Mouse (Mus musculus): Measurements from ENCODE around the gene Grhl3. TPM values are rescaled to one million over a fixed set of nuclear protein-coding genes. Genes with fewer than 3 reads are reported as not detected.

The Grhl3 gene
- total and polyA plus RNA-seq, 3 experiments: not detected

DNA sequence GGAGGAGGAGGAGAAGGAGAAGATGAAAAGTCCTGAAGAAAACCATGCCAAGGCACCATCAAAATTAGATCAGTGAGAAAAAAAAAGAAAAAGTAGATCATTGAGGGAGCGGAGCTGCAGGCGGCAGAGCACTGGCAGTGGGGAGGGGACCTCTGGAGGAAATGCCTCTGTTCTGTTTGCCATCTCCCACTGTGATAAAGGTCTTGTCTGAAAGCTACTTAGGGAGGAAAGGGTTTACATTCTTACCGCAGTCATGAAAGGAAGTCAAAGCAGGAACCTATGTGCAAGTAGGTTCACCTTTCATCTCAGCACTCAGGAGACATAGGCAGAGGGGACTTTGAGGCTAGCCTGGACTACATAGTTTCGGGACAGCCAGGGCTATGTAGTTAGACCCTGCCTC is 71.8 kb downstream of the Grhl3 start:
- Histone ChIP-seq H3K27me3 (replicated peaks) (no peaks in the 10 kb centered on the region), H3K79me2 (replicated peaks; ENCODE audit: control insufficient read depth, extremely low read depth, insufficient read depth, poor library complexity, severe bottlenecking) (no peaks in the 10 kb centered on the region), H3K9ac (ENCODE audit: insufficient read depth, low read depth) (no peak overlapping the region), H3K27ac (ENCODE audit: insufficient read depth, low read depth) (no peak overlapping the region), H3K4me3 (replicated peaks in 1 of 3; ENCODE audit: low read depth in 2 of 3, low read length in 2 of 3, poor library complexity in 1 of 3) (no peak overlapping the region), H3K4me2 (ENCODE audit: insufficient read depth, low read depth, poor library complexity, severe bottlenecking) (no peak overlapping the region), H3K36me3 (replicated peaks in 1 of 2; ENCODE audit: control insufficient read depth in 1 of 2, insufficient read depth in 1 of 2, low read length in 1 of 2) (no peaks in the 10 kb centered on the region), H3K9me3 (replicated peaks; ENCODE audit: low read length) (peaks cover 7% of the 10 kb centered on the region), H3K4me1 (ENCODE audit: control insufficient read depth in 1 of 2, insufficient read depth in 2 of 2) (peaks cover 8 to 32% of the 10 kb centered on the region in 2 experiments; a peak in 3 of 4 replicates)
- no peak for DNase-seq (ENCODE audit: extremely low read depth)
- dilution Hi-C loops (cut with MboI; ENCODE audit: extremely low pct_ligation_motif_present, extremely low pct_unique_long_range_greater_than_20kb, low sequenced_read_pairs) (no loop called here), in situ Hi-C loops (cut with MboI; ENCODE audit: low pct_ligation_motif_present, low pct_unique_long_range_greater_than_20kb, low sequenced_read_pairs) (no loop called here)
- TF ChIP-seq MAZ (IDR thresholded peaks at IDR 0.05; ENCODE audit: low read depth, low read length) (no peak), MAFK (IDR thresholded peaks at IDR 0.05; ENCODE audit: insufficient replicate concordance, low read length) (no peak), NELFE (IDR thresholded peaks at IDR 0.05; ENCODE audit: low read depth, low read length) (no peak), USF1 (IDR thresholded peaks at IDR 0.05; ENCODE audit: low read depth, low read length) (no peak), TBP (conservative IDR thresholded peaks at IDR 0.05; ENCODE audit: low read depth, low read length) (no peak), RAD21 (IDR thresholded peaks at IDR 0.05; ENCODE audit: low read depth, low read length) (no peak), RCOR1 (conservative IDR thresholded peaks at IDR 0.05; ENCODE audit: low read depth, low read length) (no peak), ETS1 (conservative IDR thresholded peaks at IDR 0.05; ENCODE audit: low read depth, low read length) (no peak), POLR2AphosphoS2 (IDR thresholded peaks at IDR 0.05; ENCODE audit: low read depth, low read length) (no peak), ZC3H11A (IDR thresholded peaks at IDR 0.05; ENCODE audit: low read depth, low read length) (no peak), CHD2 (IDR thresholded peaks at IDR 0.05; ENCODE audit: low read length) (no peak), MEF2A (IDR thresholded peaks at IDR 0.05; ENCODE audit: borderline replicate concordance, low read depth, low read length) (no peak), NRF1 (IDR thresholded peaks at IDR 0.05; ENCODE audit: low read depth, low read length) (no peak), ZMIZ1 (IDR thresholded peaks at IDR 0.05; ENCODE audit: low read depth, low read length) (no peak), SIN3A (IDR thresholded peaks at IDR 0.05; ENCODE audit: low read length) (no peak), JUN (IDR thresholded peaks at IDR 0.05; ENCODE audit: insufficient read depth, low read depth, low read length) (no peak), CTCF (conservative IDR thresholded peaks at IDR 0.05 in 1 of 2, IDR thresholded peaks at IDR 0.05 in 1 of 2; ENCODE audit: low read depth in 2 of 2, low read length in 2 of 2) (no peak), KAT2A (IDR thresholded peaks at IDR 0.05; ENCODE audit: insufficient replicate concordance, low read length) (no peak)

DNA sequence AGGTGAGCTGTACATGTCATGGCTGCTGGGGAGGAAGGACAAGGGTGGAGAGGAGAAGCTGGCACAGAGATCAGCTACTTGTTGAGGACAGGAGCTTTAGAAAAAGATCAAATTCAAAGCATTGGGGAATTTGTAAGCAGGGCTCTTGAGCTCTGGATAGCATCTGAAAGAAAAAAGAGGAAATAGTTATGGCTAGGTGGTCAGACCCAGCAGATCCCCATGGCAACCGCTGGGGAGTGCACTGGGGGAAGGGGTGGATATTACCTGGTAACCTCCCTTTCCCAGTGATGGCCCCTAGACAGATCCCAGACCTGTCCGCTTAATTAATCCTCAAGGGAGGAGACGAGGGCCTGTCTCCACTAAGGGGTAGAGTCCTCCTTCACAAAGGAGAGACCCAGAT is 73.6 kb downstream of the Grhl3 start:
- peak; percentile 69 for DNase-seq (ENCODE audit: extremely low read depth)
- TF ChIP-seq MXI1 (IDR thresholded peaks at IDR 0.05; ENCODE audit: low read depth, low read length) (peak; percentile 70), EP300 (IDR thresholded peaks at IDR 0.05; ENCODE audit: low read length) (peak; percentile 44; the same call in 1 of the 2 replicates), PAX5 (IDR thresholded peaks at IDR 0.05; ENCODE audit: low read length) (no peak), E2F4 (IDR thresholded peaks at IDR 0.05; ENCODE audit: insufficient replicate concordance, low read depth, low read length) (no peak), NRF1 (IDR thresholded peaks at IDR 0.05; ENCODE audit: low read depth, low read length) (no peak), HCFC1 (IDR thresholded peaks at IDR 0.05; ENCODE audit: low read depth, low read length) (no peak), IRF4 (IDR thresholded peaks at IDR 0.05; ENCODE audit: low read depth, low read length) (peak; percentile 48; the same call in 1 of the 2 replicates), BHLHE40 (IDR thresholded peaks at IDR 0.05; ENCODE audit: low read depth, low read length) (0 out of 2 replicates have a peak, but pooled peaks have one; percentile 11), ZNF384 (IDR thresholded peaks at IDR 0.05; ENCODE audit: low read depth, low read length) (no peak), CHD2 (IDR thresholded peaks at IDR 0.05; ENCODE audit: low read length) (peak; percentile 74), JUND (conservative IDR thresholded peaks at IDR 0.05; ENCODE audit: low read depth, low read length) (no peak), TCF12 (IDR thresholded peaks at IDR 0.05; ENCODE audit: low read depth, low read length) (peak; percentile 41; the same call in 1 of the 2 replicates)
- in situ Hi-C loops (cut with MboI; ENCODE audit: low pct_ligation_motif_present, low pct_unique_long_range_greater_than_20kb, low sequenced_read_pairs): loop anchor here (10.0 kb wide), 1 partner anchor 115 kb away; no protein-coding TSS in a partner anchor
- H3K27ac ChIP-seq (ENCODE audit: insufficient read depth, low read depth): 0 out of 2 replicates have a peak overlapping the region, but pooled peaks have one; percentile 37
- peak overlapping the region; percentile 34; the same call in 1 of the 2 replicates for H3K4me2 ChIP-seq (ENCODE audit: insufficient read depth, low read depth, poor library complexity, severe bottlenecking)
- H3K4me1 ChIP-seq (ENCODE audit: control insufficient read depth in 1 of 2, insufficient read depth in 2 of 2): peaks cover 8 to 32% of the 10 kb centered on the region in 2 experiments; a peak in 3 of 4 replicates
- dilution Hi-C loops (cut with MboI; ENCODE audit: extremely low pct_ligation_motif_present, extremely low pct_unique_long_range_greater_than_20kb, low sequenced_read_pairs): no loop called here
- peaks cover 7% of the 10 kb centered on the region for H3K9me3 ChIP-seq (replicated peaks; ENCODE audit: low read length)
- no peak overlapping the region for H3K4me3 ChIP-seq (replicated peaks in 1 of 3; ENCODE audit: low read depth in 2 of 3, low read length in 2 of 3, poor library complexity in 1 of 3)
- H3K36me3 ChIP-seq (replicated peaks in 1 of 2; ENCODE audit: control insufficient read depth in 1 of 2, insufficient read depth in 1 of 2, low read length in 1 of 2): no peaks in the 10 kb centered on the region
- H3K27me3 ChIP-seq (replicated peaks): no peaks in the 10 kb centered on the region
- no peaks in the 10 kb centered on the region for H3K79me2 ChIP-seq (replicated peaks; ENCODE audit: control insufficient read depth, extremely low read depth, insufficient read depth, poor library complexity, severe bottlenecking)
- no peak overlapping the region for H3K9ac ChIP-seq (ENCODE audit: insufficient read depth, low read depth)
